Mouse (Mus musculus) stomach, postnatal 0 days (tissue): ENCODE results near the gene Wnk4.

ENCODE experiments used
- CTCF ChIP-seq: IDR thresholded peaks from 2 replicates; pipeline ENCODE4 v1.5.1; 2016; ENCODE audit warnings: antibody characterized with exemption, low read depth, mild to moderate bottlenecking, moderate library complexity
- EP300 ChIP-seq: optimal IDR thresholded peaks from 2 replicates; pipeline ENCODE3; 2016; ENCODE audit warnings: antibody characterized with exemption

DNA sequence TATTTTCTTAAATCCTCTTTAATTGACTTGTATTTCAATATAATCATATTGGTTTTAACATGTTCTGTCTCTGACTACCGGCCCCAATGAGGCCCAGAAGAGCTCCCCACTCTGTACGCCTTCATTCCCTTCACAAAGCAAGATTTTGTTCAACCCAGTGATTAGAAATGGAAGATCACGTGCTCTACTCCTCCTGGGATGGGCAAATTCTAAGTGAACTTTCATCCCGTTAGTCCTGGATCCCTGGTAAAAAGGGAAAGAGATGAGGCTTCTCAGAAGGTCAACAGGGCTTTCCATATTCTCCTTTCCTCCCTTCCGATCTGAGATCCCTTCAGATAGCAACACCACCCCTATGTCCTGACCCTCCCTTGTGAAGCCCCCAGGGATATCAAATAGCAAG, 29.8 kb upstream of the Wnk4 start:
- TF ChIP-seq CTCF = no peak
- no peak for TF ChIP-seq EP300
